Mouse (Mus musculus) forebrain, embryonic 12.5 days (tissue): Measurements from ENCODE around the gene C2cd4a. TPM values are rescaled to one million over a fixed set of nuclear protein-coding genes. Genes with fewer than 3 reads are reported as not detected.
A peak's percentile ranks its signal among the peaks of the same experiment; 100 is the strongest.

Experiments
- ATAC-seq: fragments of 200-750 bp; cut with Nextera tagmentation; 2 replicates; pipeline ENCODE4 v1.8.0; 2017; ENCODE audit warnings: moderate TSS enrichment; ENCODE audit not compliant: low FRiP score
- H3K27ac ChIP-seq: fragments of 300-500 bp; sonication (generic); 2 replicates; pipeline ENCODE4 v1.5.1; 2016; ENCODE audit warnings: mild to moderate bottlenecking
- H3K27me3 ChIP-seq: fragments of 300-500 bp; sonication (generic); 2 replicates; pipeline ENCODE4 v1.6.1; 2016; ENCODE audit warnings: mild to moderate bottlenecking
- H3K36me3 ChIP-seq: fragments of 300-500 bp; sonication (generic); replicated peaks from 2 replicates; pipeline ENCODE4 v1.6.1; 2016; ENCODE audit warnings: mild to moderate bottlenecking
- H3K4me1 ChIP-seq: fragments of 300-500 bp; sonication (generic); 2 replicates; pipeline ENCODE4 v1.6.1; 2016
- H3K4me2 ChIP-seq: fragments of 300-500 bp; sonication (generic); 2 replicates; pipeline ENCODE4 v1.6.1; 2016; ENCODE audit warnings: mild to moderate bottlenecking, moderate library complexity
- H3K4me3 ChIP-seq: fragments of 300-500 bp; sonication (generic); replicated peaks from 2 replicates; pipeline ENCODE4 v1.5.1; 2016; ENCODE audit warnings: mild to moderate bottlenecking
- H3K9ac ChIP-seq: fragments of 300-500 bp; sonication (generic); 2 replicates; pipeline ENCODE4 v1.6.1; 2016; ENCODE audit warnings: mild to moderate bottlenecking
- H3K9me3 ChIP-seq: fragments of 300-500 bp; sonication (generic); 2 replicates; pipeline ENCODE4 v1.6.1; 2016
- WGBS: fragments of 180-500 bp; shearing (Covaris S2); methylation state at CpG from one replicate; pipeline ENCODE4 v1.1.7; 2016; 5-methylcytosine and 5-hydroxymethylcytosine counted together
- polyA plus RNA-seq: library from polyadenylated mRNA; unstranded; fragments of >200 nt; fragmentation: Nextera tagmentation; extraction: Ambion mirVana; gene quantifications from 2 replicates; pipeline ENCODE4 v1.2.1, GENCODE M21; 2016

Gene C2cd4a
- not detected in 2 replicates for polyA plus RNA-seq

GRCm38 (mm10) chr9:67832046-67832605, at the start of gene C2cd4a:
C2cd4a (minus strand) TSS chr9:67832330.
- peak within 1 kb of the TSS; percentile 52 for H3K4me3 ChIP-seq
- no peak for ATAC-seq
- H3K9me3 ChIP-seq = no peaks in the 10 kb centered on the region
- H3K27me3 ChIP-seq = peaks cover 55% of the 10 kb centered on the region
- H3K4me1 ChIP-seq = peaks cover 17% of the 10 kb centered on the region
- 5% methylated on average over 20 of the region's 20 CpGs for WGBS
- peak within 1 kb of the TSS; percentile 56; the same call in 1 of the 2 replicates for H3K9ac ChIP-seq
- no peaks in the 10 kb centered on the region for H3K36me3 ChIP-seq
- peak within 1 kb of the TSS; percentile 71 for H3K4me2 ChIP-seq
- no peak within 1 kb of the TSS for H3K27ac ChIP-seq

- ATAC-seq = no peak
- WGBS = 96% methylated on average over 11 of the region's 11 CpGs
- no peak overlapping the region for H3K4me2 ChIP-seq
- H3K27me3 ChIP-seq = no peaks in the 10 kb centered on the region
- no peaks in the 10 kb centered on the region for H3K9me3 ChIP-seq
- no peak overlapping the region for H3K27ac ChIP-seq
- H3K36me3 ChIP-seq = no peaks in the 10 kb centered on the region; the same call in 1 of the 2 replicates
- H3K4me3 ChIP-seq = no peak overlapping the region
- no peaks in the 10 kb centered on the region for H3K4me1 ChIP-seq
- no peak overlapping the region for H3K9ac ChIP-seq
Observed at GRCm38 (mm10) chr9:67878197-67878769, 46.2 kb upstream of the C2cd4a start.

GRCm38 (mm10) chr9:67877081-67877718, 45.1 kb upstream of the C2cd4a start:
- 85% methylated on average over 14 of the region's 14 CpGs for WGBS
- no peaks in the 10 kb centered on the region for H3K27me3 ChIP-seq
- H3K4me3 ChIP-seq = no peak overlapping the region

GRCm38 (mm10) chr9:67875337-67875736, 43.2 kb upstream of the C2cd4a start:
- Histone ChIP-seq H3K27me3 (no peaks in the 10 kb centered on the region), H3K9ac (no peak overlapping the region), H3K4me3 (no peak overlapping the region), H3K9me3 (no peaks in the 10 kb centered on the region), H3K27ac (no peak overlapping the region), H3K4me2 (no peak overlapping the region), H3K36me3 (no peaks in the 10 kb centered on the region; the same call in none of the 2 replicates), H3K4me1 (no peaks in the 10 kb centered on the region)
- WGBS = 53% methylated on average over 2 of the region's 2 CpGs
- no peak for ATAC-seq

More at GRCm38 (mm10) chr9:67877081-67877718, 45.1 kb upstream of the C2cd4a start:
- H3K4me1 ChIP-seq = no peaks in the 10 kb centered on the region
- H3K9me3 ChIP-seq = no peaks in the 10 kb centered on the region
- no peaks in the 10 kb centered on the region; the same call in none of the 2 replicates for H3K36me3 ChIP-seq
- H3K4me2 ChIP-seq = no peak overlapping the region
- ATAC-seq = no peak
- no peak overlapping the region for H3K9ac ChIP-seq
- no peak overlapping the region for H3K27ac ChIP-seq

GRCm38 (mm10) chr9:67874522-67875222, 42.5 kb upstream of the C2cd4a start:
- Histone ChIP-seq H3K9me3 (no peaks in the 10 kb centered on the region), H3K4me3 (no peak overlapping the region), H3K4me2 (no peak overlapping the region), H3K27ac (no peak overlapping the region), H3K4me1 (no peaks in the 10 kb centered on the region), H3K27me3 (no peaks in the 10 kb centered on the region), H3K9ac (no peak overlapping the region), H3K36me3 (no peaks in the 10 kb centered on the region; the same call in none of the 2 replicates)
- WGBS = 79% methylated on average over 7 of the region's 7 CpGs
- ATAC-seq = no peak

GRCm38 (mm10) chr9:67869691-67870450, 37.7 kb upstream of the C2cd4a start:
- H3K27me3 ChIP-seq = no peaks in the 10 kb centered on the region
- H3K36me3 ChIP-seq = no peaks in the 10 kb centered on the region; the same call in 1 of the 2 replicates
- no peak overlapping the region for H3K4me2 ChIP-seq
- no peak overlapping the region for H3K4me3 ChIP-seq
- H3K27ac ChIP-seq = no peak overlapping the region
- ATAC-seq = no peak
- no peaks in the 10 kb centered on the region for H3K9me3 ChIP-seq
- H3K9ac ChIP-seq = no peak overlapping the region
- WGBS = 90% methylated on average over 16 of the region's 16 CpGs
- H3K4me1 ChIP-seq = no peaks in the 10 kb centered on the region

- peaks cover 3% of the 10 kb centered on the region; the same call in 1 of the 2 replicates for H3K4me1 ChIP-seq
- no peak overlapping the region for H3K27ac ChIP-seq
- no peak overlapping the region for H3K4me3 ChIP-seq
- ATAC-seq = no peak
- H3K27me3 ChIP-seq = no peaks in the 10 kb centered on the region
- no peak overlapping the region for H3K9ac ChIP-seq
- no peak overlapping the region for H3K4me2 ChIP-seq
- H3K9me3 ChIP-seq = no peaks in the 10 kb centered on the region
- H3K36me3 ChIP-seq = no peaks in the 10 kb centered on the region
- 71% methylated on average over 6 of the region's 6 CpGs for WGBS
Observed at GRCm38 (mm10) chr9:67867411-67867810, 35.3 kb upstream of the C2cd4a start.

GRCm38 (mm10) chr9:67865411-67865810, 33.3 kb upstream of the C2cd4a start:
- 77% methylated on average over 7 of the region's 7 CpGs for WGBS
- H3K4me1 ChIP-seq = peaks cover 3% of the 10 kb centered on the region; the same call in 1 of the 2 replicates
- no peak overlapping the region for H3K9ac ChIP-seq
- no peak overlapping the region for H3K4me2 ChIP-seq
- H3K36me3 ChIP-seq = no peaks in the 10 kb centered on the region
- ATAC-seq = no peak
- no peaks in the 10 kb centered on the region for H3K9me3 ChIP-seq
- H3K27me3 ChIP-seq = no peaks in the 10 kb centered on the region
- no peak overlapping the region for H3K27ac ChIP-seq
- H3K4me3 ChIP-seq = no peak overlapping the region

- Histone ChIP-seq H3K9ac (no peak overlapping the region), H3K36me3 (no peaks in the 10 kb centered on the region), H3K4me3 (no peak overlapping the region), H3K4me2 (no peak overlapping the region), H3K27ac (no peak overlapping the region), H3K9me3 (no peaks in the 10 kb centered on the region), H3K4me1 (peaks cover 3% of the 10 kb centered on the region; the same call in 1 of the 2 replicates), H3K27me3 (no peaks in the 10 kb centered on the region)
- ATAC-seq = no peak
- 49% methylated on average over 4 of the region's 4 CpGs for WGBS
Observed at GRCm38 (mm10) chr9:67864011-67864410, 31.9 kb upstream of the C2cd4a start.

- Histone ChIP-seq H3K4me2 (no peak overlapping the region), H3K36me3 (no peaks in the 10 kb centered on the region; the same call in 1 of the 2 replicates), H3K27ac (no peak overlapping the region), H3K27me3 (no peaks in the 10 kb centered on the region), H3K9ac (no peak overlapping the region), H3K9me3 (no peaks in the 10 kb centered on the region), H3K4me3 (no peak overlapping the region), H3K4me1 (peaks cover 3% of the 10 kb centered on the region; the same call in 1 of the 2 replicates)
- WGBS = 90% methylated on average over 5 of the region's 5 CpGs
- no peak for ATAC-seq
Observed at GRCm38 (mm10) chr9:67863332-67863731, 31.2 kb upstream of the C2cd4a start.

- peaks cover 3% of the 10 kb centered on the region; the same call in 1 of the 2 replicates for H3K4me1 ChIP-seq
- no peaks in the 10 kb centered on the region for H3K27me3 ChIP-seq
- H3K9me3 ChIP-seq = no peaks in the 10 kb centered on the region
- no peak overlapping the region for H3K4me3 ChIP-seq
- ATAC-seq = no peak
- H3K27ac ChIP-seq = no peak overlapping the region
- WGBS = 81% methylated on average over 2 of the region's 2 CpGs
- H3K36me3 ChIP-seq = peaks cover 4% of the 10 kb centered on the region
- no peak overlapping the region for H3K9ac ChIP-seq
- H3K4me2 ChIP-seq = no peak overlapping the region
Observed at GRCm38 (mm10) chr9:67860273-67860672, 28.1 kb upstream of the C2cd4a start.
